Mouse (Mus musculus): ENCODE measurements around the gene Rasa2. TPM values are rescaled to one million over a fixed set of nuclear protein-coding genes. Genes with fewer than 3 reads are reported as not detected.
"Not testable (repeated sequence)": the region's sequence is repeated elsewhere in the genome, so short reads cannot be mapped to it uniquely, and the experiment has no call there.

The Rasa2 gene
- polyA plus RNA-seq, 1 experiment from 2014 or later = 21.4 TPM

GRCm38 (mm10) chr9:96536895-96537614 lies 94.4 kb downstream of the Rasa2 start:
- ATAC-seq (ENCODE audit: insufficient read depth) = peak; percentile 92
- TF ChIP-seq CTCF (IDR thresholded peaks at IDR 0.05; ENCODE audit: low read depth) = no peak
- no peaks in the 10 kb centered on the region for H3K9me3 ChIP-seq (ENCODE audit: low read depth, low read length)
- H3K27me3 ChIP-seq (ENCODE audit: insufficient read depth, low read length) = no peaks in the 10 kb centered on the region
- peaks cover 11% of the 10 kb centered on the region; the same call in 1 of the 2 replicates for H3K36me3 ChIP-seq (ENCODE audit: insufficient read depth)
- WGBS = 19% methylated on average over 37 of the region's 37 CpGs
- peak; percentile 84 for DNase-seq
- H3K4me1 ChIP-seq (ENCODE audit: insufficient read depth) = peaks cover 2% of the 10 kb centered on the region; the same call in 1 of the 2 replicates
- peak overlapping the region; percentile 68 for H3K4me2 ChIP-seq
- H3K27ac ChIP-seq (ENCODE audit: low read depth) = peak overlapping the region; percentile 64; the same call in 1 of the 2 replicates
- peak overlapping the region; percentile 40 for H3K4me3 ChIP-seq (ENCODE audit: low read depth, low read length)
- H3K9ac ChIP-seq = peak overlapping the region; percentile 60

GRCm38 (mm10) chr9:96536093-96536492 lies 95.3 kb downstream of the Rasa2 start:
- DNase-seq; H3K27me3 ChIP-seq (ENCODE audit: insufficient read depth, low read length); H3K36me3 ChIP-seq (ENCODE audit: insufficient read depth); ATAC-seq (ENCODE audit: insufficient read depth); H3K4me3 ChIP-seq (ENCODE audit: low read depth, low read length); H3K9ac ChIP-seq; H3K4me2 ChIP-seq; H3K4me1 ChIP-seq (ENCODE audit: insufficient read depth); H3K27ac ChIP-seq (ENCODE audit: low read depth); H3K9me3 ChIP-seq (ENCODE audit: low read depth, low read length): not testable (repeated sequence)
- 77% methylated on average over 4 of the region's 4 CpGs for WGBS

GRCm38 (mm10) chr9:96535431-96535830 lies 96.0 kb downstream of the Rasa2 start:
- TF ChIP-seq CTCF (IDR thresholded peaks at IDR 0.05; ENCODE audit: low read depth) = no peak
- H3K9me3 ChIP-seq (ENCODE audit: low read depth, low read length) = no peaks in the 10 kb centered on the region
- no peak overlapping the region for H3K9ac ChIP-seq
- no peak overlapping the region for H3K4me2 ChIP-seq
- no peak overlapping the region for H3K27ac ChIP-seq (ENCODE audit: low read depth)
- H3K4me3 ChIP-seq (ENCODE audit: low read depth, low read length) = no peak overlapping the region
- WGBS = 81% methylated on average over 6 of the region's 6 CpGs
- H3K27me3 ChIP-seq (ENCODE audit: insufficient read depth, low read length) = no peaks in the 10 kb centered on the region
- ATAC-seq (ENCODE audit: insufficient read depth) (no peak), DNase-seq (no peak)
- H3K36me3 ChIP-seq (ENCODE audit: insufficient read depth) = no peaks in the 10 kb centered on the region
- H3K4me1 ChIP-seq (ENCODE audit: insufficient read depth) = peaks cover 2% of the 10 kb centered on the region; the same call in 1 of the 2 replicates

GRCm38 (mm10) chr9:96534256-96534655 lies 97.2 kb downstream of the Rasa2 start:
- Histone ChIP-seq H3K9me3 (ENCODE audit: low read depth, low read length) (no peaks in the 10 kb centered on the region), H3K27ac (ENCODE audit: low read depth) (no peak overlapping the region), H3K4me2 (no peak overlapping the region), H3K36me3 (ENCODE audit: insufficient read depth) (no peaks in the 10 kb centered on the region), H3K9ac (no peak overlapping the region), H3K4me3 (ENCODE audit: low read depth, low read length) (no peak overlapping the region), H3K4me1 (ENCODE audit: insufficient read depth) (peaks cover 2% of the 10 kb centered on the region; the same call in 1 of the 2 replicates), H3K27me3 (ENCODE audit: insufficient read depth, low read length) (no peaks in the 10 kb centered on the region)
- TF ChIP-seq CTCF (IDR thresholded peaks at IDR 0.05; ENCODE audit: low read depth) = no peak
- no peak for ATAC-seq (ENCODE audit: insufficient read depth)
- 91% methylated on average over 4 of the region's 4 CpGs for WGBS
- DNase-seq = no peak

GRCm38 (mm10) chr9:96533476-96533875 lies 97.9 kb downstream of the Rasa2 start:
- 48% methylated on average over 6 of the region's 6 CpGs for WGBS
- H3K4me1 ChIP-seq (ENCODE audit: insufficient read depth) = peaks cover 2% of the 10 kb centered on the region; the same call in 1 of the 2 replicates

DNA sequence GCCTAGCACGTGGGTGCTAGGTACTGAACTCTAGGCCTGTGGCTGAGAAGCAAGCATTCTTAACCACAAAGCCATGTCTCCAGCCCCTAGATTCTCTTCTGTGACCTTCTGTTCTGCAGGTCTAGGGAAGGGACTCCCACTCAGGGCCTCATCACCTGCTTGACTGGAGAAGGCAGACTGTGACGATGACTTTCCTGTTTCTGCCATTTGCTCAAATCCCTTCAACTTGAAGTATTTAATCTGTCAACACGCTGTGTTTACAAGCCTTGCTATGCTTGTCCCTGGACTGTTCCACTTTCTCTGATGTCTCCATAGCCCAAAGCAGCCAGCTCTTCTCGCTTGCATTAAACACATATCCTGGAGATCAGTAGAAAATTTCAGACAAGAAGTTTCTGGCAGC lies 98.9 kb downstream of the Rasa2 start:
- H3K9ac ChIP-seq = no peak overlapping the region
- WGBS = 32% methylated on average over 4 of the region's 4 CpGs

More at GRCm38 (mm10) chr9:96533476-96533875, 97.9 kb downstream of the Rasa2 start:
- Histone ChIP-seq H3K36me3 (ENCODE audit: insufficient read depth) (no peaks in the 10 kb centered on the region), H3K27ac (ENCODE audit: low read depth) (peak overlapping the region; percentile 66; the same call in 1 of the 2 replicates), H3K4me3 (ENCODE audit: low read depth, low read length) (no peak overlapping the region), H3K9me3 (ENCODE audit: low read depth, low read length) (no peaks in the 10 kb centered on the region), H3K27me3 (ENCODE audit: insufficient read depth, low read length) (no peaks in the 10 kb centered on the region), H3K4me2 (no peak overlapping the region), H3K9ac (no peak overlapping the region)
- no peak for TF ChIP-seq CTCF (IDR thresholded peaks at IDR 0.05; ENCODE audit: low read depth)
- ATAC-seq (ENCODE audit: insufficient read depth) = no peak
- no peak for DNase-seq

GRCm38 (mm10) chr9:96530674-96531081 lies 100.7 kb downstream of the Rasa2 start:
- TF ChIP-seq CTCF (IDR thresholded peaks at IDR 0.05; ENCODE audit: low read depth) = no peak
- Histone ChIP-seq H3K36me3 (ENCODE audit: insufficient read depth) (no peaks in the 10 kb centered on the region), H3K4me1 (ENCODE audit: insufficient read depth) (peaks cover 2% of the 10 kb centered on the region; the same call in 1 of the 2 replicates), H3K27me3 (ENCODE audit: insufficient read depth, low read length) (no peaks in the 10 kb centered on the region), H3K4me2 (peak overlapping the region; percentile 21; the same call in 1 of the 2 replicates), H3K4me3 (ENCODE audit: low read depth, low read length) (no peak overlapping the region), H3K9me3 (ENCODE audit: low read depth, low read length) (no peaks in the 10 kb centered on the region), H3K27ac (ENCODE audit: low read depth) (peak overlapping the region; percentile 54), H3K9ac (no peak overlapping the region)
- WGBS = 37% methylated on average over 11 of the region's 11 CpGs
- ATAC-seq (ENCODE audit: insufficient read depth) (peak; percentile 74), DNase-seq (peak; percentile 74)

More for the DNA sequence above, 98.9 kb downstream of the Rasa2 start:
- ATAC-seq (ENCODE audit: insufficient read depth) (no peak), DNase-seq (no peak)
- Histone ChIP-seq H3K4me2 (no peak overlapping the region), H3K27ac (ENCODE audit: low read depth) (peak overlapping the region; percentile 19; the same call in 1 of the 2 replicates), H3K27me3 (ENCODE audit: insufficient read depth, low read length) (no peaks in the 10 kb centered on the region), H3K4me3 (ENCODE audit: low read depth, low read length) (no peak overlapping the region), H3K9me3 (ENCODE audit: low read depth, low read length) (no peaks in the 10 kb centered on the region), H3K36me3 (ENCODE audit: insufficient read depth) (no peaks in the 10 kb centered on the region), H3K4me1 (ENCODE audit: insufficient read depth) (peaks cover 2% of the 10 kb centered on the region; the same call in 1 of the 2 replicates)
- TF ChIP-seq CTCF (IDR thresholded peaks at IDR 0.05; ENCODE audit: low read depth) = no peak

All from lung, embryonic 14.5 days (tissue).